Mouse (Mus musculus): ENCODE data around the gene Sycn. TPM values are rescaled to one million over a fixed set of nuclear protein-coding genes. Genes with fewer than 3 reads are reported as not detected.

Gene Sycn
- total and polyA plus RNA-seq, 3 experiments, result not detected

- Histone ChIP-seq H3K4me1 (ENCODE audit: control insufficient read depth in 1 of 2, insufficient read depth in 2 of 2, low read length in 2 of 2) (no peaks in the 10 kb centered on the region; a peak in 1 of 4 replicates), H3K9me3 (replicated peaks; ENCODE audit: insufficient read depth, low read length) (no peaks in the 10 kb centered on the region), H3K79me2 (ENCODE audit: control insufficient read depth, insufficient read depth, low read length, poor library complexity) (no peaks in the 10 kb centered on the region), H3K4me3 (ENCODE audit: control insufficient read depth in 1 of 2, insufficient read depth in 1 of 2, low read depth in 2 of 2, low read length in 2 of 2) (no peak overlapping the region), H3K27ac (ENCODE audit: control insufficient read depth, low read depth, low read length) (no peak overlapping the region), H3K27me3 (ENCODE audit: control insufficient read depth in 1 of 2, insufficient read depth in 2 of 2, low read length in 2 of 2) (no peaks in the 10 kb centered on the region), H3K36me3 (ENCODE audit: control insufficient read depth in 1 of 2, insufficient read depth in 2 of 2, low read length in 2 of 2) (no peaks in the 10 kb centered on the region; a peak in 1 of 4 replicates), H3K9ac (ENCODE audit: control insufficient read depth, low read depth, low read length, poor library complexity, severe bottlenecking) (no peak overlapping the region)
- TF ChIP-seq POLR2A (IDR thresholded peaks at IDR 0.05; ENCODE audit: control insufficient read depth in 1 of 2, insufficient read depth in 1 of 2, low read depth in 1 of 2, low read length in 2 of 2, poor library complexity in 1 of 2), result no peak
- TF ChIP-seq EP300 (IDR thresholded peaks at IDR 0.05; ENCODE audit: low read depth in 1 of 2, low read length in 2 of 2), result no peak
- TF ChIP-seq MAFK (IDR thresholded peaks at IDR 0.05; ENCODE audit: borderline replicate concordance, low read depth, low read length), result no peak
- no peak for TF ChIP-seq ZC3H11A (IDR thresholded peaks at IDR 0.05; ENCODE audit: low read depth, low read length)
- no peak for TF ChIP-seq CHD1 (IDR thresholded peaks at IDR 0.05; ENCODE audit: low read depth, low read length)
- no peak for TF ChIP-seq MYB (IDR thresholded peaks at IDR 0.05; ENCODE audit: low read depth, low read length)
- no peak for TF ChIP-seq GABPA (IDR thresholded peaks at IDR 0.05; ENCODE audit: low read depth, low read length)
- no peak for TF ChIP-seq POLR2AphosphoS5 (IDR thresholded peaks at IDR 0.05; ENCODE audit: borderline replicate concordance, low read depth, low read length)
- no peak for TF ChIP-seq MYC (IDR thresholded peaks at IDR 0.05; ENCODE audit: low read depth, low read length)
- no peak for TF ChIP-seq SIN3A (IDR thresholded peaks at IDR 0.05; ENCODE audit: low read length)
- TF ChIP-seq MAZ (IDR thresholded peaks at IDR 0.05; ENCODE audit: low read depth, low read length), result no peak
- TF ChIP-seq ZKSCAN1 (IDR thresholded peaks at IDR 0.05; ENCODE audit: low read depth, low read length), result no peak
- no peak for TF ChIP-seq GATA1 (IDR thresholded peaks at IDR 0.05; ENCODE audit: low read depth, low read length)
- TF ChIP-seq HCFC1 (IDR thresholded peaks at IDR 0.05; ENCODE audit: low read depth, low read length), result no peak
- TF ChIP-seq KAT2A (conservative IDR thresholded peaks at IDR 0.05; ENCODE audit: low read depth, low read length), result no peak
- no peak for DNase-seq (ENCODE audit: low read depth, low spot score)
Measured at GRCm38 (mm10) chr7:28562371-28562770, 21.7 kb downstream of the Sycn start.

DNA sequence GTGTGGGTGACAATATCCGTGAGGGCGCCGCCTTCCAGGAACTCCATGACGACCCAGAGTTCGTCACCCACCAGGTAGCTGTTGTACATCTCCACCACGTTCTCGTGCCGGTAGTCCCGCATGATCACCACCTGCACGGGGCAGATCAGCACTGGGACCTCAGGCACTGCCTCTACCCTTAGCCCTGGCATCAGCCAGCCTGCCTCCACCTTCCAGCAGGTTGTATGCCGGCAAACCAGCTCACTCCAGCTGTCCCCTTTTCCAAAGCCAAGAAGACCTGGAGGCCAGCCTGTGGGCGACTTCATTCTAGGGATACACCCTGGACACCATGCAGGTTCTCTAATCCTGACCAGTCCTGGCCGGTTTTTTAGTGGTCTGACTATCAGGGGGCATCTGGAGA is 22.3 kb downstream of the Sycn start:
- Histone ChIP-seq H3K36me3 (ENCODE audit: control insufficient read depth in 1 of 2, insufficient read depth in 2 of 2, low read length in 2 of 2) (no peaks in the 10 kb centered on the region; a peak in 1 of 4 replicates), H3K9ac (ENCODE audit: control insufficient read depth, low read depth, low read length, poor library complexity, severe bottlenecking) (no peak overlapping the region), H3K27ac (ENCODE audit: control insufficient read depth, low read depth, low read length) (no peak overlapping the region), H3K79me2 (ENCODE audit: control insufficient read depth, insufficient read depth, low read length, poor library complexity) (no peaks in the 10 kb centered on the region), H3K9me3 (replicated peaks; ENCODE audit: insufficient read depth, low read length) (no peaks in the 10 kb centered on the region), H3K27me3 (ENCODE audit: control insufficient read depth in 1 of 2, insufficient read depth in 2 of 2, low read length in 2 of 2) (no peaks in the 10 kb centered on the region), H3K4me3 (ENCODE audit: control insufficient read depth in 1 of 2, insufficient read depth in 1 of 2, low read depth in 2 of 2, low read length in 2 of 2) (no peak overlapping the region), H3K4me1 (ENCODE audit: control insufficient read depth in 1 of 2, insufficient read depth in 2 of 2, low read length in 2 of 2) (peaks cover 0 to 3% of the 10 kb centered on the region in 2 experiments; a peak in 1 of 4 replicates)
- no peak for DNase-seq (ENCODE audit: low read depth, low spot score)
- TF ChIP-seq MAFK (IDR thresholded peaks at IDR 0.05; ENCODE audit: borderline replicate concordance, low read depth, low read length) (no peak), ZMIZ1 (IDR thresholded peaks at IDR 0.05; ENCODE audit: low read depth, low read length) (no peak), TBP (IDR thresholded peaks at IDR 0.05; ENCODE audit: low read depth, low read length) (no peak), MYC (IDR thresholded peaks at IDR 0.05; ENCODE audit: low read depth, low read length) (no peak), ETS1 (IDR thresholded peaks at IDR 0.05; ENCODE audit: low read depth, low read length) (no peak), EP300 (IDR thresholded peaks at IDR 0.05; ENCODE audit: low read depth in 1 of 2, low read length in 2 of 2) (no peak), USF2 (IDR thresholded peaks at IDR 0.05; ENCODE audit: borderline replicate concordance in 1 of 2, insufficient read depth in 1 of 2, low read depth in 1 of 2, low read length in 2 of 2) (no peak), BHLHE40 (IDR thresholded peaks at IDR 0.05; ENCODE audit: borderline replicate concordance, low read depth, low read length) (no peak), POLR2AphosphoS2 (IDR thresholded peaks at IDR 0.05; ENCODE audit: low read length) (no peak), RCOR1 (IDR thresholded peaks at IDR 0.05; ENCODE audit: low read depth, low read length) (no peak), JUND (IDR thresholded peaks at IDR 0.05; ENCODE audit: low read depth, low read length) (no peak), SMC3 (IDR thresholded peaks at IDR 0.05; ENCODE audit: low read depth, low read length) (no peak), GABPA (IDR thresholded peaks at IDR 0.05; ENCODE audit: low read depth, low read length) (no peak), RAD21 (IDR thresholded peaks at IDR 0.05; ENCODE audit: low read depth, low read length) (no peak), TCF12 (IDR thresholded peaks at IDR 0.05; ENCODE audit: low read depth, low read length) (no peak), ZKSCAN1 (IDR thresholded peaks at IDR 0.05; ENCODE audit: low read depth, low read length) (no peak), MEF2A (IDR thresholded peaks at IDR 0.05; ENCODE audit: extremely low read depth, insufficient replicate concordance, low read depth, low read length, poor library complexity, severe bottlenecking) (no peak), POLR2AphosphoS5 (IDR thresholded peaks at IDR 0.05; ENCODE audit: borderline replicate concordance, low read depth, low read length) (no peak), CHD1 (IDR thresholded peaks at IDR 0.05; ENCODE audit: low read depth, low read length) (no peak)

Data from MEL (cell line).